Mouse (Mus musculus) neural tube, embryonic 11.5 days (tissue): ENCODE data around the gene Tapt1. TPM values are rescaled to one million over a fixed set of nuclear protein-coding genes. Genes with fewer than 3 reads are reported as not detected.

Source experiments
- ATAC-seq: fragments of 200-750 bp; cut with Nextera tagmentation; 2 replicates; pipeline ENCODE4 v1.8.0; 2017; ENCODE audit warnings: moderate number of reproducible peaks, mild to moderate bottlenecking, moderate TSS enrichment, moderate library complexity; ENCODE audit not compliant: insufficient read depth, low FRiP score, low TSS enrichment
- DNase-seq: peaks from one replicate; pipeline ENCODE4 v3.0.0-alpha.2; 2015; ENCODE audit warnings: low spot score
- H3K27ac ChIP-seq: fragments of 300-500 bp; sonication (generic); 2 replicates; pipeline ENCODE4 v1.5.1; 2014; ENCODE audit warnings: low read depth, mild to moderate bottlenecking, low read length
- H3K27me3 ChIP-seq: fragments of 300-500 bp; sonication (generic); 2 replicates; pipeline ENCODE4 v1.6.1; 2014; ENCODE audit warnings: mild to moderate bottlenecking, low read length, mixed read lengths; ENCODE audit not compliant: control insufficient read depth, insufficient read depth
- H3K36me3 ChIP-seq: fragments of 300-500 bp; sonication (generic); 2 replicates; pipeline ENCODE4 v1.6.1; 2014; ENCODE audit warnings: mild to moderate bottlenecking, low read length, moderate library complexity, mixed read lengths; ENCODE audit not compliant: control insufficient read depth, insufficient read depth
- H3K4me1 ChIP-seq: fragments of 300-500 bp; sonication (generic); 2 replicates; pipeline ENCODE4 v1.6.1; 2014; ENCODE audit warnings: low read length, mixed read lengths; ENCODE audit not compliant: control insufficient read depth, insufficient read depth
- H3K4me2 ChIP-seq: fragments of 300-500 bp; sonication (generic); 2 replicates; pipeline ENCODE4 v1.6.1; 2014; ENCODE audit warnings: low read depth, mild to moderate bottlenecking, moderate library complexity
- H3K4me3 ChIP-seq: fragments of 300-500 bp; sonication (generic); 2 replicates; pipeline ENCODE4 v1.5.1; 2014; ENCODE audit warnings: low read depth, low read length
- H3K9ac ChIP-seq: fragments of 300-500 bp; sonication (generic); 2 replicates; pipeline ENCODE4 v1.6.1; 2014; ENCODE audit warnings: mild to moderate bottlenecking, low read length
- H3K9me3 ChIP-seq: fragments of 300-500 bp; sonication (generic); 2 replicates; pipeline ENCODE4 v1.6.1; 2016; ENCODE audit warnings: low read length; ENCODE audit not compliant: control insufficient read depth
- WGBS: fragments of 180-500 bp; shearing (Covaris S2); extraction: QIAGEN DNeasy Blood & Tissue Kit; methylation state at CpG from one replicate; pipeline ENCODE4 v1.1.7; 2014; 5-methylcytosine and 5-hydroxymethylcytosine counted together
- polyA plus RNA-seq: library from polyadenylated mRNA; unstranded; fragments of >200 nt; fragmentation: Nextera tagmentation; extraction: Ambion mirVana; gene quantifications from 2 replicates; pipeline ENCODE4 v1.2.1, GENCODE M21; 2014

Tapt1 gene
- polyA plus RNA-seq, 1 experiment from 2014 or later = 35.0 TPM

DNA sequence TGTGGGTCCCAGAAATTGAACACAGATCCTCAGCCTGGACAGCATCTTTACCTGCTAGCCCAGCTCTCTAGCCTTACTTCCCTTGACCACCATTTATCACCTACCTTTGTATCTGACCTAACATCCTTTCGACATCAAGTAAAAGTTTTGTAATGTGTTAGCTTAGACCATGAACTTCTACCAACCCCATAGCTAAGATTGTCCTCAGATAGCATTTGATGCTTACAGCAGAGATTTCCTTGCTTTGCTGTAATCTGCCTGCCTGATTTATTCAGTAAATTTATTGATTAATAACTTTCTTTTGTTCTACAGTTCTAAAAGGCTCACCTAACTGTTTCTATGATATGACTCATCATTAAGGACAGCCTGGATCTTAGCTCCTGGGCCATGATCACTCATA lies 15.3 kb upstream of the Tapt1 start:
- no peaks in the 10 kb centered on the region for H3K36me3 ChIP-seq
- H3K4me2 ChIP-seq = no peak overlapping the region
- H3K27me3 ChIP-seq = no peaks in the 10 kb centered on the region
- no peak for ATAC-seq
- no peak overlapping the region for H3K27ac ChIP-seq
- 98% methylated on average over 1 of the region's 1 CpGs for WGBS
- H3K4me1 ChIP-seq = no peaks in the 10 kb centered on the region
- DNase-seq = no peak
- H3K9me3 ChIP-seq = no peaks in the 10 kb centered on the region
- H3K4me3 ChIP-seq = no peak overlapping the region
- no peak overlapping the region for H3K9ac ChIP-seq

DNA sequence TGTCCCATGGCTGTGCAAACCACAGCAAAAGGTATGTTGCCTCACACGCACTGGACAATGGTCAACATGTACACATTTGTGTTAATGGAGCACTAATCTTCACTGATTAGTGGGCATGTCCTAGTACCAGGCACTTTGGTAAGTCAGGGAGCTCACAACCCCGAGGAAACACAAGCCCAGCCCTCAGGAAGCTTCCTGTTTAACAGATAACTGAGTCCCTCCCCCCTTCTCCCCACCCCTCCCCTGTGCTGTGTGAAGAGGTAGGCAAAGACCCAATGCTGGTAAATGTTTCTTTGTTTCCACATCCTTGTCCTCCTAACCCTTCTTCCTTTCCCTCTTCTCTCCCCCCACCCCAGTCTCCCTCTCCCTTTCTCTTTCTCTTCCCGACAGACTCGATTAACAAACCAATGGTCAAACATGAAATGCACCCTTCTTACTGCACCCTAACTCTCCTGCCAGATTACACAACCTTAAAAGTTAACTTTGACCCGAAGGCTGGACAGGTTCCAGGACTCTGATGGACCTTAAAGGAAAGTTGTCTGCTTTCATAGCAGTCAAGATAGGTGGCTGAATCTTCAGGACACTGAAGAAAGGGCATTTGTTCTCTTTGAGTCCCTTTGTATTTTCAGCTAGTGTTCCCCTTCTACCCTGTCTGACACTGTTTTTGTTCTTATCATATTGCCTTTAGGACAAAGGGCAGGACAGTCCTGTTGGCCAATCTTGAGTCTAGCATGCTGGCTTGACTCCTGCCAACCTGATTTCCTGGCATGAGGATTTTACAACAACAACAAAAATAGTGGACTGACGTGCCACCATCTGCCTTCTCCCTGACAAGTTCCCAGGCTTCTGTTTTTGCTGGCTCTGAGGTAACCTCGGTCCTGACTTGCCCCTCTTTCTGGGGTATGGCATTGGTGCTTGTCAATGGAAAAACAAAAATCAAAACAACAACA lies 13.0 kb upstream of the Tapt1 start:
- no peak for DNase-seq

DNA sequence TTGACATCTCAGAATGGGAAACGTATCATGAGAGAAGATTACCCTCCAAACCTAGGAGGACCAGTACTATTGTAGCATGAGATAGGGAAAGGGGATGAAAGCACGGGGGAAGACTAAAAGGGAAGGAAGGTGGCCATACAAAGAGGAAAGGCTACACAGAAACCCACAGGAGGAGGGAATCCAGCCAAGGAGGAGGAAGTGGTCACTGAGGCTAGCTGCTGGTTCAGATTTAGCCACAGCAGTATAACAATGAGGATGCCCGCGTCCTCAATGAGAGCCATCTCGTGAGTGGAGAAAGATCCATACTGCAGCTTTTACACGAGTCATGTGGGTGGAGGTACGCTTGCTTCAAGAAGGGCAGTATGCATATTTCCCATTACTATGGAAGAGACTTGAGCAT lies 11.8 kb upstream of the Tapt1 start:
- Histone ChIP-seq H3K4me2 (no peak overlapping the region), H3K9me3 (no peaks in the 10 kb centered on the region), H3K27me3 (no peaks in the 10 kb centered on the region), H3K9ac (no peak overlapping the region), H3K36me3 (no peaks in the 10 kb centered on the region; the same call in 1 of the 2 replicates), H3K4me1 (no peaks in the 10 kb centered on the region), H3K4me3 (no peak overlapping the region), H3K27ac (no peak overlapping the region)
- DNase-seq (no peak), ATAC-seq (no peak)
- WGBS = 91% methylated on average over 7 of the region's 7 CpGs

More for the DNA sequence above, 13.0 kb upstream of the Tapt1 start:
- Histone ChIP-seq H3K36me3 (no peaks in the 10 kb centered on the region; the same call in 1 of the 2 replicates), H3K9me3 (no peaks in the 10 kb centered on the region), H3K4me2 (no peak overlapping the region), H3K27me3 (no peaks in the 10 kb centered on the region), H3K4me3 (no peak overlapping the region), H3K27ac (no peak overlapping the region), H3K9ac (no peak overlapping the region), H3K4me1 (no peaks in the 10 kb centered on the region)
- ATAC-seq = no peak
- WGBS = 74% methylated on average over 7 of the region's 7 CpGs

DNA sequence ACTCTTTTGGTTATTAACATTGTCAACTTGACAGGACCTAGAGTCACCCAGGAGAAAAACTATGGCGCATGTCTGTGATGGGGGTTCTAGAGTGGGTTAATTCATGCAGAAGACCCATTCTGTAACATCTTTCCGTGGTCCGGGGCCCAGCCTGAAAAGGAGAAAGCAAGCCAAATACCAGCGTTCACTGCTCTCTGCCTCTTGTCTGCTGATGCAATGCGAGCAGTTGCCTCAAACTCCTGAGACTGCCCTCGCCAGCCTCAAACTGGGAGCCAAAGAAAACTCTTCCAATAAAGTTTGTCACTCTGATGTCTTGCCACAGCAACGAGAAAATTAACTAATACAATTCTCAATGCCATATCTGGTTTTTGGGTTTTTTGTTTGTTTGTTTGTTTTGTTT lies 8.2 kb upstream of the Tapt1 start:
- no peak overlapping the region for H3K27ac ChIP-seq
- 95% methylated on average over 7 of the region's 7 CpGs for WGBS
- no peaks in the 10 kb centered on the region for H3K9me3 ChIP-seq
- H3K9ac ChIP-seq = no peak overlapping the region
- DNase-seq (no peak), ATAC-seq (no peak)
- no peaks in the 10 kb centered on the region for H3K27me3 ChIP-seq
- no peak overlapping the region for H3K4me2 ChIP-seq
- no peak overlapping the region for H3K4me3 ChIP-seq
- no peaks in the 10 kb centered on the region for H3K4me1 ChIP-seq
- H3K36me3 ChIP-seq = no peaks in the 10 kb centered on the region; the same call in 1 of the 2 replicates

DNA sequence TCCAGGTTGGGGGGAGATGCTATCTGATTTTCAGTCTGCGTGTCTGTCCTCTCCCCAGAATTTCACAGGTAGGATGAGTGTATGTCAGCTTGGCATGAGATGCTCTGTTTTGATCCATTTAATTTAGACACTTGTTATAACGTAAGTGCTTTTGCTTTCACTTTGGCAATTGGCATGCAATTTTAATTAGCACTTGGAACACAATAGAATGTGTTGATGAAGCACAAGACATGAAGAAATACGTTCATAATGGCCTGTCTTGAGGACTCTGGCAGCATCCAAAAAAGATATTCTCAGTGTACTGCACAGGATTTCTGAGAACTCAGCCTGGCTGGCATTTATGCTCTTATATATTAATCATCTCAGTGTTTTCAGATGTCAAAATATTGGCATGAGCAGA lies 7.5 kb upstream of the Tapt1 start:
- H3K4me2 ChIP-seq = no peak overlapping the region
- H3K9ac ChIP-seq = no peak overlapping the region
- WGBS = 95% methylated on average over 3 of the region's 3 CpGs
- no peak for ATAC-seq
- H3K36me3 ChIP-seq = no peaks in the 10 kb centered on the region; the same call in 1 of the 2 replicates
- H3K4me1 ChIP-seq = no peaks in the 10 kb centered on the region
- H3K27ac ChIP-seq = no peak overlapping the region
- no peaks in the 10 kb centered on the region for H3K9me3 ChIP-seq
- no peaks in the 10 kb centered on the region for H3K27me3 ChIP-seq
- DNase-seq = no peak
- no peak overlapping the region for H3K4me3 ChIP-seq

DNA sequence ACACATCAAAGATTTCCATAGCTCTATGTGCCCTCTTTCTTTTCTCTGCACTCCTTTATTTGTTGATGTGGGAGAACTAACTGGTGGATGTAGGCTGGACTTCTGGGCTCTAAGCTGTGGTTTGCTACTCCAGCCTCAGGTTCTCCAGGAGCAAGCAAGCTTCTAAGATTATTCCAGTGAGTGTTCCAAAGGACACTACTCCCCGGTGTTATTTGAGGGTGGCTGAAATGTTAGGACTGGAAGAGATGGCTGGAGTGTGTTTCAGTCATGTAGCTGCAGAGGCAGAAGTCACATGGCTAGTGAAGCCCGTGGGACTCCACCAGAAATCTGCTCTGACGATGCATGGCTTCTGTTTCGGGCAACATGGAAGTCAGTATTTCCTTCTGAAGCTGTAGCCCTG lies 2.3 kb upstream of the Tapt1 start:
- WGBS = 70% methylated on average over 4 of the region's 4 CpGs
- DNase-seq = no peak
- no peak overlapping the region for H3K4me3 ChIP-seq
- H3K27me3 ChIP-seq = no peaks in the 10 kb centered on the region
- H3K27ac ChIP-seq = no peak overlapping the region
- peaks cover 13% of the 10 kb centered on the region; the same call in 1 of the 2 replicates for H3K4me1 ChIP-seq
- H3K4me2 ChIP-seq = no peak overlapping the region
- no peaks in the 10 kb centered on the region for H3K36me3 ChIP-seq
- ATAC-seq = no peak
- H3K9me3 ChIP-seq = no peaks in the 10 kb centered on the region
- no peak overlapping the region for H3K9ac ChIP-seq

DNA sequence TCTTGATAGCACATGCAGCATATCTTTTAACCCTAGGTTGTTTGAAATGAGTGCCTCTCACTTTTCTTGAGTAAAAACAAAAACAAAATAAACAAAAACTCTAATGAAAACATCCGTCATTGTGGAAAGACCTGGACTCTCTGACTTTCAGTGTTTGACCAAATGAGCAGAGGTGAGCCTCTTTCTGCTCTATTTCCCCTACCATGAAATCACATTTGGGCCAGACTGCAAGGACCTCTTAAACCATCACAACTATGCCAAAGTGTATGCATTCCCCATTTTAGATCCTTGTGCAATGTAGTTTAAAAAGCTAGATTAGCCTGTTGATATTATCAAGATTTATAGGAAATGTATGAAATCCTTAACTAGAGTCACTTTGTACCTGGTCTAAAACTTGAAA lies 1.9 kb upstream of the Tapt1 start:
- H3K4me1 ChIP-seq = peaks cover 13% of the 10 kb centered on the region; the same call in 1 of the 2 replicates
- H3K4me2 ChIP-seq = no peak overlapping the region
- no peak overlapping the region for H3K27ac ChIP-seq
- no peaks in the 10 kb centered on the region for H3K36me3 ChIP-seq
- H3K27me3 ChIP-seq = no peaks in the 10 kb centered on the region
- no peak overlapping the region for H3K9ac ChIP-seq
- H3K4me3 ChIP-seq = no peak overlapping the region
- 70% methylated on average over 1 of the region's 1 CpGs for WGBS
- ATAC-seq = no peak
- no peak for DNase-seq
- H3K9me3 ChIP-seq = no peaks in the 10 kb centered on the region

DNA sequence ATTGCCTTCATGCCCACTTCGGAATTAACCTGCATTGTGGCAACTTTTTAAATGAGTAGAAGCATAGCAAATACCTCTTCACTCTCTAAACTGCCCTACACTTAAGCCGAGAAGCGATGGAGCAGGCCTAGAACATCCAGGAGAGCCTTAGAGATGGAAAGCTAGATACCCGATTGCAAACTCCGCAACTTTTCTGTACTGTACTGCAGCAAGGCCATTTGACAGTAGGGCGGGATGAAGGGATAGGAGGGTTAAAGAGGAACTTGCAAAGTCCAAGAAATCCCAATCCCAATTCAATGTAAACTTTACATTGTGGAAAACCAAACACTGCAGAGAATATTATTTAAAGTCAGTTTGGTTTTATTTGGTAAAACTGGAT lies 1.0 kb upstream of the Tapt1 start:
- DNase-seq = no peak
- peak overlapping the region; percentile 94 for H3K9ac ChIP-seq
- H3K4me1 ChIP-seq = peaks cover 13% of the 10 kb centered on the region; the same call in 1 of the 2 replicates
- 13% methylated on average over 6 of the region's 6 CpGs for WGBS
- H3K27me3 ChIP-seq = no peaks in the 10 kb centered on the region
- peak overlapping the region; percentile 87; the same call in 1 of the 2 replicates for H3K27ac ChIP-seq
- H3K4me3 ChIP-seq = peak overlapping the region; percentile 94
- H3K36me3 ChIP-seq = no peaks in the 10 kb centered on the region
- no peak for ATAC-seq
- H3K4me2 ChIP-seq = peak overlapping the region; percentile 74
- no peaks in the 10 kb centered on the region for H3K9me3 ChIP-seq
